Mouse (Mus musculus) adrenal gland, postnatal 4 days (tissue): Measurements from ENCODE around the gene Nhej1. TPM values are rescaled to one million over a fixed set of nuclear protein-coding genes. Genes with fewer than 3 reads are reported as not detected.
A peak's percentile ranks its signal among the peaks of the same experiment; 100 is the strongest.

Experiments used
- DNase-seq, 2 experiments: peaks; one replicate each; pipeline ENCODE4 v3.0.0; 2021 to 2022; ENCODE audit warnings: low spot score in 2 of 2, mixed read lengths in 2 of 2
- total RNA-seq, 2 experiments: library from RNA; stranded (reverse); gene quantifications; 2 replicates each; pipeline ENCODE4 v1.2.3; 2021

Gene Nhej1
- total RNA-seq, 2 experiments from 2014 or later = 4.4 to 4.5 TPM

DNA sequence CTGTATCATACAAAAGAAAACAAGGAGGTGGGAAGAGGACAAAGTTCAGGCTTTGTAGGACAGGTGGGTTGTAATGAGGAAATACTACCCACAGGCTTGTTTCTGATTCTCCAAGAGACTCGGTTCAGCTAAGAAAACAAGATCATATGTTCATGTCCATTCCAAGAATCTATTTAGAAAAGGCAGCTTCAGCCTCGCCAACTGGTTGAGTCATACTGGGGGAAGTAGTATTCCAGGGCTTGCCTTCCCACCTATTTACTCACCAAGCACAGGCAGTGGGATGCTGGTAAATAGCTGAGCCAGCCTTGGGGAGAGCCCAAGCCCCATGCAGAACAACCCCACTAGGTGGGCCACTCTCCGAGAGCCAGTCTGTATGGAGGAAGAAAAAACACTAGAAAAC is 3.6 kb upstream of the Nhej1 start:
- DNase-seq = no peak

DNA sequence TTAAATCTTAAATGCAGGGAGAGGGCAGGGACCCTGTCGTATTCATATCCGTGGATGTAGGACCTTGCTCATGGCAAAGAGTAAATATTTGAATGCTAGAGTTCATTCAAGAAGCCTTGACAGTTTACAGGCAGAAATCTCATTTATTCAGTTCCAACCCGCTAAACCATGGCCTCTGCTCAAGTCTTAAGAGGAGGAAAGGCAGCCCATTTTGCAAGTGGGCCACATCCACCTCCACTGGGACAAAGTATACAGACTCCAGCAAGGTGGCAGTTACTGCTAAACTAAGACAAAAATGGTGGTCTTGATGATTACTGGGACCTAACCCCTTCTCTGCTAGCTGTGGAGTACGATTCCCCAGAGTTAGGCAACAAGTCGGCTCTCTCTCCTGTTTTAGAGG is 418 bp upstream of the Nhej1 start:
- no peak for DNase-seq

DNA sequence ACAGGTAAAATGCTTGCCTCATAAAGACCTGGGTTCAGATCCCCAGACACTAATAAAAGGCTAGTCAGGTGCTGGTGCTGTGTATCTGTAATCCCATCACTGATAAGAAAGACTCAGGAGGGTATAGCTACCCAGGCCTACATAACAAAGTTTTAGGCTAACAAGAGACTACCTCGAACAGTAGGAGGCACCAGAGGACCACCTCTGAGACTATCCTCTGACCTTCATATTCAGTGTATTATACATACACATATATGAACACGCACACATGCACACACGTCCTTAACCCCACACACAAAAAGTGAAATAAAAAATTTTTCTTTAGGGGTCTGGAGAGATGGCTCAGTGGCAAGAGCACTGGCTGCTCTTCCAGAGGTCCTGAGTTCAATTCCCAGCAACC is 2.8 kb downstream of the Nhej1 start:
- DNase-seq = no peak

DNA sequence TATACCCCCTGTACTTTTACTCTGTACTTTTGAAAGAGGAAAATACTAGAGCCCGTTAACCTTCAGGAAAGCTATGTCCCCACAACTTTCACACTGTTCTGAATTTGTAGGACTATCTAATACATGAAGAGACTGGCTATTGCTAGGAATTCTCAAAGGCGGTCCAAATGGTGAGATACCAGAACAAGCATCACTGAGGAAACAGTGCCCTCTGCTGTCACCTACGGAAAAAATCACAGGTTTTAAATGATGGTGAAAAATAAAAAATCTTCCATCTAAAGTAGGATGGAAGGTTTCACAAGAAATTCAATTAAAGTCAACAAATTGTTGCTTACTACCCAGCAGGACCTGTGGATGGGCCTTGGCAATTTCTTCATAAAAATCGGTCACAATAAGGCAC is 72.9 kb downstream of the Nhej1 start:
- no peak for DNase-seq

DNA sequence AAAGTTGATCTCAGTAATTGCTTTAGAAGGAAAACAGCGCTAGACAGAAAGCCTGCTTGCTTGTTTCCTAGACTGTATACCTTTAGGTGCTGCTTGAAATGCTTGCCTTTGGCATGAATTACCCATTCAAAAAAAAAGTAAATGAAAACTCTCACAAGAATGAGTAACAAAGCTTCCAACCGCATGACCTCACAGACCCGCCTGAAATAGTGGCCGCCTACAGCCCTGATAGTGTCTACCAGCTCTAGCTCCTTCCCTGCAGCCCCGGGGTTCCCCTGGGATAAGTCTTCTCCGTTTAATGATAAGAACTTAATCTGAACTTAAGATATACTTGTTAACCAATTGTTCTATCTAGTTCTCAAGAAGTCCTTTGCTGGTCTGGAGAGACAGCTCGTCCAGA is 73.6 kb downstream of the Nhej1 start:
- DNase-seq = no peak

DNA sequence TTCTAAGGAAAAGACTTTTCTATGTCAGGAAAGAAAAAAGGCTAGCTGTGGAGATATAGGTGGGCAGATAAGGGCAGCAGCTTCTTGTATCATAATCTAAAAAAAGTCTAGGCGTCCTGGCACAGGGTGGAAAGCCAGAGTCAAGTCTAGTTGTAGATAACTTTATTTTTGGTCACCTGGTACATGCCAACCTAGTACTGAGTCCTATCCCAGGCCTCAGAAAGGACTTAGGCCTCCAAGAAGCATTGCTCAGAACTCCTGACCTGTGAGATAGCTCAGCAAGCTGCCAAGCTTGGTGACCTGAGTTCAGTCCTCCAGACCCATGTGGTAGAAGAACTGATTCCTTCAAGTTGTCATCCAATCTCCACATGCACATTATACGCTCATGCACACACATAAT is 76.4 kb downstream of the Nhej1 start:
- DNase-seq = no peak

DNA sequence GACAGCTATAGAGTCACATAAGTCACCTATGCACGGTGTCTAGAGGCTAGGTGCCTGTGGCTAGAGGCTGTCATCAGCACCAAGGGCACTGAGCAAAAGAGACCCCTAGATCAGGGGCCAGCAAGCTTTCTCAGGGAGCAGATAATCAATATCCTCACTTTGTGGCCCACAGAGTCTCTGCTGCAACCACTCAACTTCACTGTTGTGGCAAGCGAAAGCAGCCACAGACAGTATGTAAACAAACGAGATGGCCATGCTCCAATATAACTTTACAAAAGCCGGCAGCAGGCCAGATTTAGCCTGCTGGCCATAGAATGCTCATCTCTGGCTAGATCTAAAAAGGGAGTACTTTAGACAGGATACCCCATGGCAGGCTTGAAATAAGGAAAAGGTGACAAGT is 77.0 kb downstream of the Nhej1 start:
- DNase-seq = no peak

DNA sequence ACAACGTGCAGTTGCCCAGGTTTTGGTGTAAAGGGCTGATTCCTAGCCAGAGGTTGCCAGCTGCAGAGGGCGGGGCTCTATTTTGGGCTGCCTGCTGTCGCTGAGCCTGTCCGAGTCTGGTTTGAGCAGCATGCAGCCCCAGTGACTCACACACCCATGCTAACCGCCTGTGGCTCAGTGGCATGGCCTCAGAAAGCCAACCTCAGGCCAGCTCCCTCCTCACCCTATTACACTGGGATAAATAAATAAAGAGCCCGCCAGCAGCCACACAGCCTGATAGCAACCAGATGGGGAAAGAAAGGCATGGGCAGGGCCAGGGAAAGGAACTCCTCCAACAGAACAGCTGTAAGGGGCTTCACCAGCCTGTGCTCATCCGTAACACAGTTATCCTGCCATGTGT is 84.6 kb downstream of the Nhej1 start:
- no peak for DNase-seq

DNA sequence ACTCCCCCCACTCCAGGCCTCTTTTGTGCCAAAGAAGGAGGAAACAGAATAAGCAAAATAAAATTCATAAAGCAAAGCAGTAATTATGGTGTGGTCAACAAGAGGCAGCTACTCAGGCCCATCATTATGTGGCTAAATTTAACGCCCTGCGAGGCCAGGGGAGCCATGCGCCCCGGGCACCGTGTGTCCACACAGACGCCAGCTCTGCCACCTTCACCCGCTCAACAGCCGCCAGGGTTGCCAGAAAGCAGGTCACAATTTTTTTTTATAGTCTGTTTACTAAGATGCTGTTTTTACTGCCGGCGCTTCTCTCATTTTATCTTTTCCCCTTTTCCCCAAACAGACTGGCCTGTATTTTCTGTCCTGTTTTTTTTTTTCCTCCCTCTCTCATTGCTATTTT is 93.0 kb downstream of the Nhej1 start:
- DNase-seq = no peak

DNA sequence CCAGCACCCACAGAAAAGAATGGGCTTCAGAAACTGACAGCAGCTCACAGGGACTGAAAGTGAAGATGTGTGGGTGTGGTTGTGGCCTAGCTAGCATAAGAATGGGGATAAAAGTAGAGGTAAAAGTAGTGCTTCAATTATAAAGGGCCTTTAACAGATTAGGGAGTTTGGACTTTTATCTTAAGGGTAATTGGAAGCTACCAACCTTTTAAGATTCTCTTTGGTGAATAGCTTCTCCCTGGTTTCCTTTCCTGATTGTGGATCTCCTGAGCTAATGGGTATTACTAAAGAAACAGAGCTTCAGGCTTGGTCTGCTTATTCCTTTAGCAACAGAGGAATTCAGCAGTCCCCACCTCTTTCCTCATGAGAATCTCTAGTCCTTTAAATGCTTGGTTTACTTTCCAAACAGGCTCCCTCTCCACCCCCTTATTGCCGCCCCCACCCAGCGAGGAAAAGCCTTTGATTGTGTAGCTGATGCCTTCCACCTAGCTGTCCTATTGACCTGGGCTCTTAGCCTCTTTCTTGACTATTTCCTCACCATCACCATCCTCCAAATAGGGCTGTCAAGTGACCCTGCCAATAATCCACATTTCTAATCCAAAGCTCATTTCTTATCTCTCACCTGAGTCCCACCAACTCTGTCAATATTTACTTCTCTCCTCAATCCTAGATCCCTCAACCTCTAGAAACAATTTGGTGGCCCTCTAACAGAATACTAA is 97.8 kb downstream of the Nhej1 start:
- DNase-seq = no peak

DNA sequence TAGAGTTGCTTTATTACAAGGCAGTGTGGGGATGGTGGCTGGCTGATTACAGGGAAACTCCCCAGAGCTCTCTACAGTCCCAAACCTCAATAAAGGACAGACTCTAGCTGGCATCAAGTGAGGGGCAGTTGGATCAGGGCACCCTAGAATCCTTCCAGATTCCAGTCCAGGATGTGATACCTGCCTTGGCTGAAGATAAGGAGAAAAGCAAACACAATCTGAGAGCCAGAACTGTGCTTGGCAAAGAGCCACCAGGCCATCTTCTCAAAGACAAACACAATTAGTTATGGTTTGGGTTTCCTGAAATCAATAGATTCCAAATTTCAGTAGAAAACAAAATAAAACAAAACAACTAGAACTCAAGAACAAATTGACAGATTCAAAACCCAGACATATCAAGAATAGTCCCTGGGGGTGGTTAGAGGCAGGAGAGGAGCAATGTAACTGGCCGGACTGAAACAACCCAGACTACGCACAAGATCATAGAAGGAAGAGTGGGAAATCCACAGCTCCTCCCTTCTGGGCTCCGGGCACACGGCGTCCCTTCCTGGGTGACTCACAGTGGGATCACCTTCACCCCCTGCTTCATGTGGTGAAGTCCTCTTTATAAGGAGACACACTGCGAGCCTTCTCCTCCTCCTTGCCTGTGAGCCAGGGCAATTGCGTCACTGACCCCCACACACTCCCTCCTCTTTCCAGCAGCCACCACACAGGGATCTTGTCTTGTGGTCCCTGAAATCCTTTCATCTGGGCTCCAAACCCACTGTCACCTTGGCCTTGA is 100.4 kb downstream of the Nhej1 start:
- DNase-seq = no peak

DNA sequence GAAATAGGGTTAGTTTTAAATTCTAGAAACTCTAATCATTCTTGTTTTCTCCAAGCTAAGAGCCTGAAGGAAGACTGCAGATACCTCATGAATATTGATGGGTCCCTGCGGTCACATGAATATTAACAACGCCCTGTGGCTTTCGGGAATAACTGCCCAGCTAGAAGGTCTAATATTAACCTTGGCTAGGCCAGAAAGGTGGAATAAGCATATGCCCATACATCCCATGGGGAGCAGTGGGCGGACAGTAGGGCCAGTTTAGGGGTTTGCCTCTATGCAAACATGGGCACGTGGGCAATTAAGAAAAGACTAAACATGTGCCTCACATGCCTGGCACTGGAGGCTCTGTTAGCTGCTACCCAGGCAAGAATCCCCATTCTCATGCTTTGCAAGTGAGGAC is 102.8 kb downstream of the Nhej1 start:
- DNase-seq = no peak

DNA sequence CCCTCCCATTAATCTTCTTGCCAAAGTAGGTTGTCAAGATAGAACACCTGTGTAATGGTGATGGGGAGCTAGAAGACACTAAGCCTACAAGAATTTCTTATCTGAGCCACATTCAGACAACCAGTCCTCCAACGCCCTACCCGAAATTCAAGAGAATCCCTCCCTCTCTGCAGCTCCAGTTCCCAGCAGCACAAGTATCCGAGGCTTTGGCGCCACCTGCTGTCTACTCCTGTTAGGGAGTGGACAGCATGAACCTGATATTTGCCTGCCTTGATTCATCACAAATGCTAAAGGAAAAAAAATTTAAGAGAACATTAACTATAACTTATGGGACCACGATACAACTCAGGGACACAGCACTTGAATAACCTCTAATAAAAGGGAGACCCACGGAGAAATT is 108.2 kb downstream of the Nhej1 start:
- peak; percentile 47 to 61 for DNase-seq

DNA sequence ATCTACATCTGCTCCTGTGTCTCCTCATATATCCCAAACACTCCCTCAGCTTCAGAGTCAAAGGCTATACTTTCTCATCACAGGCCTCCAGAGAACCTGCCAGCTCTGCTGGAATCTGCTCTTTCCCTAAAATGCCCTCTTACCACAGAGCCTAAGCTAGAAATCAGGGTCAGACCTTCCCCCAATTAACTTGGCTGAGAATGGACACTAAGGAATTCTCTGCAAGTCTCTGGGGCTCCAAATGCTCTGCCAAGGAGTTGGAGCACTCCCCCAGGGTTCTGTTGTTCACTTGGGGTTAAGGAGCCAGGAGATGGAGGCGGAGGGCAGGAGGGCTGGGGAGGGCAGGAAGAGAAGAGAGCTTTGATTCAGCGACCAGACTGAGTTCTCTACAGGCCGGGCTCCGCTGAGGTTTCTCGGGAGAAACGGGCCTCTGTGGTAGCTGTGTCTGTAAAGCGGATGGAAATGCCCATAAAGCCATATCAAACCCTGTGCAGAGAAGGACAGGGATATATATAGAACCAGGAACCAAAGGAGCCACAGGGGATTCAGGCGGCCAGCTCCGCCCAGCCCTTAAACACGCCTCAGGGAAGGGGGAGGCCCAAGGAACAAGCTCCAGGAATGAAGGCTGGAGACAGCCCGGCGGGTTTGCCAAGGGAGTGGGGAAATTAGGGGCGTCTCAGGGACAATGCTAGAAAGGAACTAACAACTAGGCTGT is 109.3 kb downstream of the Nhej1 start:
- DNase-seq = no peak

DNA sequence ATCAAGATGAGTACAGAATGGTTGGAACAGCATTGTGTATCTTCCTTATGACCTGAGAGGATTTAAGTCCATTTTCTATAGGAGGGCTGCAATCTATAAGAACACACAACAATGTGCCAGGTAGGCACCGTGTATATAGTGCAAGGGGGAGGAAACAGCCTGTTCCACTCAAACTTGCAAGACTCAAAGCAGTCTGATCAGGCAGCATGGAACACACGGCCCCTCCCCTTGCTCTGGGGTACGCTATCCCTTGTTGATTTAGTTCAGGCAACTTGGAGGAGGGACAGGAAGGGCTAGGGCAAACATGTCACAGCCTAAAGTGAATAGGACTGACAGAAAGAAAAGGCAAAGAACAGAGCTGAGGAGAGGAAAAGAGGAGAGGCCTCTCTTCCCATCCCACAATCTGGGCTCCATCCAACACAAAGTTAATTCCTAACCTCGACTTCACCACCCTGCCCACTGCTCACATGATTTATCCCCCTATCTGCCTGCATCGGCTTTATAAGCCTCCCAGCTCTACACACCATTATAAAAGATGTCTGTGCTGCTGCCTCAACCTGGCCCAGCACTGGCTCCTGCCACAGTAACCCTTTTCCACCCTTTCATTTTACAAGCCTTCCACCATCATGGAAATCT is 110.7 kb downstream of the Nhej1 start:
- no peak for DNase-seq

DNA sequence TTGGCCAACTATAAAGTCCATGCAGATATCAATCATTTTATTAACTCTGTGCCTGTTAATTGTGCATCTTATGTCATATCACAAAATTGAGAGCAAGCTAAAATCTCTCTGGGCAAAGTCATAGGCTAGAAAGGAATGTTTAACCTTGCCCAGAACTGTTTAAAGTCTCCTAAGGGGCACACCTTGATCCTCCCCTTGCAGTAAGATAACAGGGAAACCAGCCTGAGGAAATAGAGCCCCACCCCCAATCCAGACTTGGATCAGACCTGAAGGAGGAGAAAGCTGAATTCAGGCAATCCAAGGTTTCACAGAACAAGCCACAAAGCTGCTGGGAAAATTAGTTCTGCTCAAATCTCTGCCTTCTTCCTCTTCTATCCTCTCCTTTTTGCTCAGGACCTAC is 114.2 kb downstream of the Nhej1 start:
- DNase-seq = no peak

DNA sequence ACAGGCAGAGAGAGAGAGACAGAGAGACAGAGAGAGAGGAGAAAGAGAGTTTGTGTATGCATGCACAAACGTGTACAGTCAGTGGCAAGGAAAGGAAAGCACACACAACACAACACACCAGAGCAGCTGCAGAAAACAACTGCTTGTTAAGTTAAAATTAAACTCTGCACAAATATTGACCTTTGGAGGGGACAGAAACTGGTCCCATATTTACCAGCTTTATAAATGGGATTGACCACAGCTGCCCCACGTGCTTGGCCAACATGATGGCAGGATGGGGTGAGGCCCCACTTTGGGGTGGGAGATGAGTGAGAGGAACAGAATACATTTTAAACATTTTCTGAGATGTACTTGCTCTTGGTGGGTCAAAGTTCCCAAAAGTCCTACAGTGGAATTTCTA is 114.8 kb downstream of the Nhej1 start:
- DNase-seq = no peak

DNA sequence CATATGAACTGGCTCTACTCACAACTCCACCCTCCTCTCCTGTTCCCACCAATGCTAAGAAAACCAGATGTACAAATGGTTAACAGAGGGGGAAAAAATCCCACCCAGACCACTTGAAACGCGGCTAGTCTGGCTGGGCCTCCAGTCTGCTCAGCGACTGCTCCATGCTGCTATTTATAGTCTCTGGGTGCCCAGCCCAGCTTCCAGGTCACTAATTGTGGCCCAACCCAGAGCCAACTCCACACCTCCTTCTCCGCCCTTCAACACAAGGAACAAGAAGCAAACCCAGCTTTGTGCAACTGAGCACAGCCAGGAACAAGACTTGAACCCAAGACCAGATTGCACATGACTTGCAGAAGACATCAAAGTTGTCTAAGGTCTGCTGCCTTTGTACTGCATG is 119.0 kb downstream of the Nhej1 start:
- no peak for DNase-seq

DNA sequence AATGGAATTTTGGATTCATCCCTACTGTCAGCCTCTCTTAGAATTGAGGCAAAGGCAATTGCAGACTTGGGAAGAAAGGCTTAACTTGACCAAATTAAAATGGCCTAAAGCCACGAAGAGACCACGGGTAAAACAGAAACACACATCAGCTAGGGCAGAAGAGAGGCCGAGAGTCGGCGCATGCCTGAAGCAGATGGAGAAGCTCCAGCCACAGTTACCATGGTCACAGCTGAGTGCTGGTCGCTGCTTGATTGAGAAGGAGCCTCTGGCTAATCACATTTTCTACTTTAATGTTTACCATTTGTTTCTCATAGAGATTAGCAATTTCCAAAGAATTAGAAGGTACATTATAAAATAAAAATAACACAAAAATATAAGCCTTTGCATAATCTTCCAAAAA is 123.8 kb downstream of the Nhej1 start:
- DNase-seq = no peak

DNA sequence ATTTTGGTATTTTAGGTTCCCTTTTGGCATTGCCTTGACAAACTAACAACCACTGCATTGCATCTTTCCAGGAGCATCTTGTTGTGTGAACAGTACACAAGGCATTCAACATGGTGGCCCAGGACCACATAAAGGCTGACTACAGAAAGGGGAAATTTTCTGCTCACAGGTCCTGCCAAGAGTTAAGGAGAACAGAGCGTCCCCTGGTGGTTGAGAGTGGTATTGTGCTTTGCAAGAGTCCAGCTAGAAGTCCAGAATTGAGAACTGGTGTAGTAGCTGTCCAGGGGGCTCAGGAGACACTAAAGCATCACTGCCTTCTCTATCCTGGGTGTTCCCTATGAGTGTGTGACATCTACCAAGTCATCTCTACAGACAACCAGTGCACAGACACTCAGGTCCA is 124.5 kb downstream of the Nhej1 start:
- peak; percentile 16 to 24 for DNase-seq

DNA sequence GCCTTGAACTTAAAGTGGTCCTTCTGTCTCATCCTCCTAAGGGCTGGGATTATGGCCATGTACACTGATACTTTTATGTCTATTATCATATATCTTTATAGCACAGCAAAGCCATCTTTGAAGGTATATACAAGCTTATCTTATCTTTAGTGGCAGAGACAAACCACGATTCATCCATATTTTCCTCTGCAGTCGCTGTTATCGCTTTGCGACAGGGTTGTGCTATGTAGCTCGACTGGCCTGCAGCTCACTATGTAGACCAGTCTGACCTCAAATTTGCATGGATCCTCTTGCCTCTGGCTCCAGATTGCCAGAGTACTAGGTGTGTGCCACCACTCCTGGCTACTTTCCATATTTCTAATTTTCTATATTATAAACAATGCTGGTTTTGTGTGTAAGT is 125.8 kb downstream of the Nhej1 start:
- no peak for DNase-seq

DNA sequence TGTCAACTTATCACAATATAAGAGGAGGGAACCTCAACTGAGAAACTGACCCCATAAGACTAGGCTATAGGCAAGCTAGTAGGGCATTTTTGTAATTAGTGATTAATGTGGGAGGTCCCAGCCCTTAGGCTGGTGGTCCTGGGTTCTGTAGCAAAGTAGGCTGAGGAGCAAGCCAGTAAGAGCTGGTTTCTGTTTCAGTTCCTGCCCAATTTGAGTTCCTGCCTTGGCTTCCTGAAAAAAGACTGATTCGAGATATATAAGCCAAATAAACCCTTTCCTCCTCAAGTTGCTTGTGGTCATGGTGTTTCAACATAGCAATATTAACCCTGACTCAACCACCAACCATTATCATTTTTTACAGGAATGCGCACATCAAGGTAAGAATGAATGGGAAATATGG is 127.8 kb downstream of the Nhej1 start:
- no peak for DNase-seq
